Mouse (Mus musculus) stomach, postnatal 0 days (tissue): ENCODE data around the gene Wnk4.

Experiments
- CTCF ChIP-seq: IDR thresholded peaks from 2 replicates; pipeline ENCODE4 v1.5.1; 2016; ENCODE audit warnings: antibody characterized with exemption, low read depth, mild to moderate bottlenecking, moderate library complexity
- EP300 ChIP-seq: optimal IDR thresholded peaks from 2 replicates; pipeline ENCODE3; 2016; ENCODE audit warnings: antibody characterized with exemption

DNA sequence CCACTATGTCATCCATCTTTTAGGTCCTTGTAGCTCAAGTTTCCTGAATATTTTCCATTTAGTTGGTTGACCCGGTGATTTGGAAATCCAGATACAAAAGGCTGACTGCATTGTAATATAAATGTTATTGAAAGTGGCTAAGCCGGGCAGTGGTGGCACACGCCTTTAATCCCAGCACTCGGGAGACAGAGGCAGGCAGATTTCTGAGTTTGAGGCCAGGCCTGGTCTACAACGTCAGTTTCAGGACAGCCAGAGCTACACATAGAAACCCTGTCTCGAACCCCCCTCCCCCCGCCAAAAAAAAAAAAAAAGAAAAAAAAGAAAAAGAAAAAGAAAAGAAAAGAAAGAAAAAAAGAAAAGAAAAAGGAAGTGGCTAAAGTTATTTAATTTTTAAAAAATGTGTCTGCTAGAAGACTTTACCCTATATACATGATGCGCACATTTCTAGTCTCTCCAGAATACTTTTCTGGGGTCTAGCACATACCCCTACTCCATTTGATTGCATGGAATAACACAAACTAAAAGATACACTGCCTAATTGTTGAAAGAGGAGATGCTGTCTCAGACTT, 54.8 kb downstream of the Wnk4 start:
- TF ChIP-seq CTCF (no peak), EP300 (no peak)
